In the genomic region with DNA sequence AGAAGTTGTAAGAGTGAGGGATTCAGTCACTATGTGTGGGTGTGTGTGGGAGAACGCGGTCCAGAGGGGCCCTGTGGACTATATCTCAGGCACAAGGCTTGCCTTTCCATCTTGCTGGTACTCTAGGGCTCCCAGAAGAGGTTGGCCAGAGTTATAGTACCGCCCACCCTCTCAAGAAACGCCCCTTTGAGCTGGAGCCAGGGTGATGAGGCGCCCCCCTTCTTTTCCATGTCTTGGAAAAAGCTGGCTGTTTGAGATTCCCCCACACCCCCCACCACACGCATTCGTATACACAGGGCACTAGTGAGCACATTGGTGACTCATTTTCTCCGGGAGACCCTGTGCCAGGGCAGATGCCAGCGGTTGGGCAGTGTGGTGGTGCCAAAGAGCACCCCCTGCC, we compare ENCODE assay signal across 10 mouse cellular contexts. TPM values are rescaled to one million over a fixed set of nuclear protein-coding genes. Genes with fewer than 3 reads are reported as not detected.
A peak's percentile ranks its signal among the peaks of the same experiment; 100 is the strongest.
DNase-seq lines count a peak whose midpoint lies in the region; ATAC-seq lines count a peak whose summit lies in the region.
"Had no signal": no experiment of that assay in that cellular context is flagged by ENCODE, and none has a peak within 500 bp of the region (broad histone marks: within the 10 kb centered on the region; RNA-seq: fewer than 3 reads in every experiment).

No protein-coding gene starts in this region.

- no peak overlapping the region for H3K9ac ChIP-seq in forebrain, embryonic 15.5 days (replicated peaks)
- no peak overlapping the region for H3K9ac ChIP-seq in midbrain, embryonic 16.5 days (ENCODE audit: low read depth, low read length)

- ATAC-seq in forebrain, embryonic 15.5 days (replicated peaks): peak; percentile 20; the same call in 1 of the 2 replicates
- peak; percentile 39 for ATAC-seq in midbrain, embryonic 16.5 days
- ATAC-seq in granulocyte monocyte progenitor cell, adult 5-6 weeks (replicated peaks; ENCODE audit: poor library complexity, severe bottlenecking): no peak

- peaks cover 46% of the 10 kb centered on the region for H3K27me3 ChIP-seq in forebrain, embryonic 15.5 days
- H3K27me3 ChIP-seq in midbrain, embryonic 16.5 days (ENCODE audit: control insufficient read depth, insufficient read depth, low read depth, low read length): peaks cover 44% of the 10 kb centered on the region

- H3K36me3 ChIP-seq in forebrain, embryonic 15.5 days: no peaks in the 10 kb centered on the region
- no peaks in the 10 kb centered on the region for H3K36me3 ChIP-seq in midbrain, embryonic 16.5 days (ENCODE audit: control insufficient read depth, insufficient read depth, low read length)

- no peak overlapping the region for H3K27ac ChIP-seq in forebrain, embryonic 15.5 days (replicated peaks)
- H3K27ac ChIP-seq in midbrain, embryonic 16.5 days (ENCODE audit: low read length): no peak overlapping the region

- WGBS in forebrain, embryonic 15.5 days: 20% methylated on average over 9 of the region's 9 CpGs
- 27% methylated on average over 9 of the region's 9 CpGs for WGBS in midbrain, embryonic 16.5 days

- peak overlapping the region; percentile 100 for H3K4me2 ChIP-seq in forebrain, embryonic 15.5 days (replicated peaks)
- H3K4me2 ChIP-seq in midbrain, embryonic 16.5 days (ENCODE audit: low read length): peak overlapping the region; percentile 100

- peak; percentile 48 for DNase-seq in kidney, adult 18-20 months
- DNase-seq in kidney, adult 11 months: no peak
- peak; percentile 64 for DNase-seq in kidney, postnatal 14 days
- no peak for DNase-seq in frontal cortex, postnatal 36 days (ENCODE audit: low spot score in 2 of 2)
- DNase-seq in spleen, postnatal 4 days (ENCODE audit: low spot score in 2 of 2): no peak

- peaks cover 31% of the 10 kb centered on the region for H3K4me1 ChIP-seq in forebrain, embryonic 15.5 days
- H3K4me1 ChIP-seq in midbrain, embryonic 16.5 days (ENCODE audit: control insufficient read depth, insufficient read depth, low read length): peaks cover 22% of the 10 kb centered on the region

- H3K4me3 ChIP-seq in forebrain, embryonic 15.5 days: peak overlapping the region; percentile 62; the same call in 1 of the 2 replicates
- H3K4me3 ChIP-seq in midbrain, embryonic 16.5 days (ENCODE audit: low read depth, low read length): peak overlapping the region; percentile 63

- no peaks in the 10 kb centered on the region for H3K9me3 ChIP-seq in forebrain, embryonic 15.5 days
- no peaks in the 10 kb centered on the region for H3K9me3 ChIP-seq in midbrain, embryonic 16.5 days (replicated peaks; ENCODE audit: control insufficient read depth, low read length, poor library complexity, severe bottlenecking)

RNA-seq across cellular contexts. Expression of gene Col27a1, which starts 2.8 kb away (rescaled TPM):
- 1.3 and 1.4 TPM in 2 replicates for polyA plus RNA-seq in forebrain, embryonic 15.5 days (2015; fragmentation: Nextera tagmentation; extraction: Ambion mirVana)
- 1.6 TPM in 2 replicates for polyA plus RNA-seq in midbrain, embryonic 16.5 days (2015; fragmentation: Nextera tagmentation; extraction: Ambion mirVana)
- total RNA-seq in granulocyte monocyte progenitor cell, adult 5-6 weeks (2014; fragmentation: Nextera tagmentation): 0.32 TPM in 2 replicates
- total RNA-seq in granulocyte monocyte progenitor cell, adult 5-6 weeks (2017): 0.10 and 0.60 TPM in 2 replicates
- total RNA-seq: MEL had no signal

RNA-seq across cellular contexts. Expression of gene Kif12, which starts 44.6 kb away (rescaled TPM):
- not detected in 2 replicates for polyA plus RNA-seq in forebrain, embryonic 15.5 days (2015; fragmentation: Nextera tagmentation; extraction: Ambion mirVana)
- polyA plus RNA-seq in midbrain, embryonic 16.5 days (2015; fragmentation: Nextera tagmentation; extraction: Ambion mirVana): 0.06 and 0.09 TPM in 2 replicates
- not detected in 2 replicates for total RNA-seq in granulocyte monocyte progenitor cell, adult 5-6 weeks (2014; fragmentation: Nextera tagmentation)
- not detected in 2 replicates for total RNA-seq in granulocyte monocyte progenitor cell, adult 5-6 weeks (2017)
- total RNA-seq: heart, adult 2 months; MEL had no signal
- polyA plus RNA-seq: heart, adult 2 months had no signal

Comparison
In these comparisons a context has a peak if more than half of its experiments do, and no peak if none do; other contexts are left out.
1. DNase-seq: peak in kidney, adult 18-20 months (single experiment) and kidney, postnatal 14 days (single experiment); none in kidney, adult 11 months (single experiment), frontal cortex, postnatal 36 days (0 of 2) and spleen, postnatal 4 days (0 of 2).